In genomic region chr12:32835235-32835634, GRCm38 (mm10) we compare ENCODE assay signal across 10 mouse cellular contexts. TPM values are rescaled to one million over a fixed set of nuclear protein-coding genes. Genes with fewer than 3 reads are reported as not detected.
DNase-seq lines count a peak whose midpoint lies in the region; ATAC-seq and TF ChIP-seq lines count a peak whose summit lies in the region.
"Had no signal": no experiment of that assay in that cellular context is flagged by ENCODE, and none has a peak within 500 bp of the region (broad histone marks: within the 10 kb centered on the region; RNA-seq: fewer than 3 reads in every experiment).

No protein-coding gene starts in this region.

- no peak for DNase-seq in gastrocnemius, adult 2 months
- DNase-seq in gastrocnemius, postnatal 10 days, result no peak
- DNase-seq in urinary bladder, postnatal 14 days (ENCODE audit: low spot score), result peak; percentile 51
- no peak for DNase-seq in urinary bladder, postnatal 4 days (ENCODE audit: low spot score in 2 of 2)
- peak; percentile 28 to 31 for DNase-seq in lung, postnatal 4 days
- DNase-seq in frontal cortex, postnatal 10 days (ENCODE audit: low spot score in 2 of 2), result no peak
- no peak for DNase-seq in cerebellum, postnatal 25 days
- DNase-seq: right cerebral cortex, postnatal 14 days had no signal

- intact Hi-C loops in gastrocnemius, adult 2 months (cut with DNase I), result no loop called here

- no peaks in the 10 kb centered on the region for H3K9me3 ChIP-seq in kidney, embryonic 15.5 days (replicated peaks)
- H3K9me3 ChIP-seq: stomach, embryonic 15.5 days had no signal

- 0 out of 2 replicates have a peak, but pooled peaks cover 2% of the 10 kb centered on the region for H3K4me1 ChIP-seq in kidney, embryonic 15.5 days
- H3K4me1 ChIP-seq: stomach, embryonic 15.5 days had no signal

- no peak for TF ChIP-seq CTCF in gastrocnemius, adult 2 months (IDR thresholded peaks at IDR 0.05)

- peak overlapping the region; percentile 67 for H3K27ac ChIP-seq in gastrocnemius, adult 2 months
- peak overlapping the region; percentile 71; the same call in 1 of the 2 replicates for H3K27ac ChIP-seq in kidney, embryonic 15.5 days
- H3K27ac ChIP-seq: stomach, embryonic 15.5 days had no signal

- no peaks in the 10 kb centered on the region for H3K27me3 ChIP-seq in kidney, embryonic 15.5 days
- H3K27me3 ChIP-seq: stomach, embryonic 15.5 days had no signal

- no peak overlapping the region for H3K4me3 ChIP-seq in gastrocnemius, adult 2 months
- H3K4me3 ChIP-seq in kidney, embryonic 15.5 days (replicated peaks), result no peak overlapping the region
- H3K4me3 ChIP-seq: stomach, embryonic 15.5 days had no signal

- ATAC-seq in kidney, embryonic 15.5 days (replicated peaks; ENCODE audit: low FRiP score), result no peak

- no peak overlapping the region for H3K4me2 ChIP-seq in kidney, embryonic 15.5 days
- H3K4me2 ChIP-seq: stomach, embryonic 15.5 days had no signal

- WGBS in kidney, embryonic 15.5 days, result 49% methylated on average over 4 of the region's 4 CpGs

- H3K9ac ChIP-seq in kidney, embryonic 15.5 days, result no peak overlapping the region
- H3K9ac ChIP-seq: stomach, embryonic 15.5 days had no signal

- peaks cover 57% of the 10 kb centered on the region for H3K36me3 ChIP-seq in kidney, embryonic 15.5 days

RNA-seq across cellular contexts. Expression of gene Nampt, which starts 15.9 kb away (rescaled TPM):
- total RNA-seq in gastrocnemius, adult 2 months (2021), result 10 to 100 TPM; 90.3 to 94.4 TPM
- total RNA-seq in gastrocnemius, postnatal 10 days (2021), result 10 to 100 TPM; 36.7 to 39.7 TPM
- polyA plus RNA-seq in kidney, embryonic 15.5 days (2015; fragmentation: Nextera tagmentation; extraction: Ambion mirVana), result 23.9 and 25.9 TPM in 2 replicates

Comparison
In these comparisons a context has a peak if more than half of its experiments do, and no peak if none do; other contexts are left out.
1. DNase-seq: peak in urinary bladder, postnatal 14 days (single experiment) and lung, postnatal 4 days (2 of 2); none in gastrocnemius, adult 2 months (single experiment), gastrocnemius, postnatal 10 days (single experiment), urinary bladder, postnatal 4 days (0 of 2), frontal cortex, postnatal 10 days (0 of 2) and cerebellum, postnatal 25 days (0 of 2).